Mouse (Mus musculus) liver, postnatal 0 days (tissue): ENCODE measurements around the gene Rbfox3. TPM values are rescaled to one million over a fixed set of nuclear protein-coding genes. Genes with fewer than 3 reads are reported as not detected.
A peak's percentile ranks its signal among the peaks of the same experiment; 100 is the strongest.

ENCODE experiments used
- ATAC-seq: fragments of 200-750 bp; cut with Nextera tagmentation; 2 replicates; pipeline ENCODE4 v1.8.0; 2017; ENCODE audit warnings: mild to moderate bottlenecking, moderate library complexity
- DNase-seq: peaks from one replicate; pipeline ENCODE4 v3.0.0-alpha.2; 2016
- H3K27ac ChIP-seq: fragments of 300-500 bp; sonication (generic); 2 replicates; pipeline ENCODE4 v1.5.1; 2014; ENCODE audit warnings: antibody characterized with exemption, moderate library complexity, mild to moderate bottlenecking, low read depth
- H3K27me3 ChIP-seq: fragments of 300-500 bp; sonication (generic); 2 replicates; pipeline ENCODE4 v1.6.1; 2014; ENCODE audit warnings: low read length, control low read depth, mixed read lengths; ENCODE audit not compliant: insufficient read depth
- H3K36me3 ChIP-seq: fragments of 300-500 bp; sonication (generic); replicated peaks from 2 replicates; pipeline ENCODE4 v1.6.1; 2014; ENCODE audit warnings: mild to moderate bottlenecking, control low read depth, low read length, moderate library complexity, mixed read lengths; ENCODE audit not compliant: insufficient read depth
- H3K4me1 ChIP-seq: fragments of 300-500 bp; sonication (generic); 2 replicates; pipeline ENCODE4 v1.6.1; 2014; ENCODE audit warnings: antibody characterized with exemption, mild to moderate bottlenecking, control low read depth; ENCODE audit not compliant: insufficient read depth
- H3K4me2 ChIP-seq: fragments of 300-500 bp; sonication (generic); 2 replicates; pipeline ENCODE4 v1.6.1; 2014; ENCODE audit warnings: low read depth, mild to moderate bottlenecking, low read length, moderate library complexity, mixed read lengths
- H3K4me3 ChIP-seq: fragments of 300-500 bp; sonication (generic); 2 replicates; pipeline ENCODE4 v1.5.1; 2014; ENCODE audit warnings: low read depth, low read length
- H3K9ac ChIP-seq: fragments of 300-500 bp; sonication (generic); replicated peaks from 2 replicates; pipeline ENCODE4 v1.6.1; 2014; ENCODE audit warnings: mild to moderate bottlenecking, moderate library complexity
- H3K9me3 ChIP-seq: fragments of 300-500 bp; sonication (generic); 2 replicates; pipeline ENCODE4 v1.6.1; 2016; ENCODE audit warnings: mild to moderate bottlenecking, control low read depth, low read length, mixed read lengths
- CTCF ChIP-seq: sonication (generic); IDR thresholded peaks from 2 replicates; pipeline ENCODE4 v1.5.1; 2016; ENCODE audit warnings: antibody characterized with exemption, low read depth
- EP300 ChIP-seq: IDR thresholded peaks from 2 replicates; pipeline ENCODE4 v1.6.1; 2016; ENCODE audit warnings: antibody characterized with exemption, low read depth, mild to moderate bottlenecking
- WGBS: fragments of 180-500 bp; shearing (Covaris S2); extraction: QIAGEN DNeasy Blood & Tissue Kit; methylation state at CpG from one replicate; pipeline ENCODE4 v1.1.7; 2014; ENCODE audit not compliant: insufficient replicate concordance; 5-methylcytosine and 5-hydroxymethylcytosine counted together
- polyA plus RNA-seq: library from polyadenylated mRNA; unstranded; fragments of >200 nt; fragmentation: Nextera tagmentation; extraction: Ambion mirVana; gene quantifications from 2 replicates; pipeline ENCODE4 v1.2.1, GENCODE M21; 2015

The Rbfox3 gene
- polyA plus RNA-seq, 1 experiment from 2014 or later = 0.73 TPM

DNA sequence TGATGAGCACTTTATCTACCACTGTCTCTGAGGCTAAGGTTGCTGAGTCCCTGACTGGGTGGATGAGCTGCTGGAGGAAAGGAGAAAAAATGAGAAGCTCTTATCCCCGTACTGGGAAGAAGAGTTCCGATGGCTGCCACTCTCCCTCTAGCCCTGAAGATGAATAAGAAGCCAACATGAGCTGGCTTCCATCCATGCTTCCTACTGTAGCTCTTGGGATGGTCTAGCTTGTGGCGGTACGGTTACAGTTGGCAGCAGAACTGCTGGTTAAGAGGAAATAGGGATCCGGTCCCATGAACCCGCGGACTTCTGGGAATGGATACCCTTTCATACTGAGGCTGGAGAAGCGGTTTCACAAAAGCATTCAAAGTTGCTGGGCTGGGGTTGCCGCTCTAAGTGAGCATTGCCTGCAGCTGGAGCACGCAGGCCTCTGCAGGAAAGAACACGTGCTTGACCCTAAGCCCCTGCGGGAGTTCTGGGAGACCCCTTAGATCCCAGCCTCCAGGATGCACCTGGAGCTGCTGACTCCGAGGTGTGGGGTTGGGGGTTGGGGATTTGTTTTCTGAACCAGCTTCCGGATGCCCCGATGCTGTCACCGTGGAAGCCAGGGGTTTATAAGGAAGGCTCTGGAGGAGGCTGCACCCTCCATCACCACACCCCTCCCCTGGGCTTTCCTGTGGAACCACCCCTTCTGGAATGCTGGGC, 215.0 kb downstream of the Rbfox3 start:
- Histone ChIP-seq H3K36me3 (no peaks in the 10 kb centered on the region), H3K9ac (no peak overlapping the region), H3K9me3 (no peaks in the 10 kb centered on the region), H3K4me2 (no peak overlapping the region), H3K4me1 (no peaks in the 10 kb centered on the region), H3K27me3 (no peaks in the 10 kb centered on the region), H3K4me3 (no peak overlapping the region), H3K27ac (no peak overlapping the region)
- TF ChIP-seq CTCF (no peak), EP300 (no peak)
- ATAC-seq (no peak), DNase-seq (no peak)
- 51% methylated on average over 16 of the region's 16 CpGs for WGBS

DNA sequence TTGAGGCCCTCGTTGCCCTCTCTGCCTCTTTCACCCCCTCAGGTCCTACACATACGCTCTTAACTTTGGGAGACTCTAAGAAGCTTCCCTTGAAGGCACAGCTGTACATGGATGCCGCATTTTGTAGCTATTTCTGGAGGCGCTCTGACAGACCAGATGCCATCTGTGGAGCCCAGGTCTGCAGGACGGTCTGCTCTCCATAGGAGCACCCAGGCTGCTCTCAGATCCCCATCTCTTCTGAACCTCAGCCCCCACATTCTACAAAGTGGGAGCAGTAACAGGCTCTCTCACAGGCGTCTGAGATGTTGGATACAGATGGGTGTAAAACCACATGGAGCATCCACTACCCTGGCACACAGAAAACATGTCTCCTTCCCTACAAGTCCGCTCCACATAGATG, 218.1 kb downstream of the Rbfox3 start:
- no peak overlapping the region for H3K9ac ChIP-seq
- H3K4me2 ChIP-seq = no peak overlapping the region
- TF ChIP-seq EP300 = no peak
- no peak for TF ChIP-seq CTCF
- H3K4me3 ChIP-seq = no peak overlapping the region
- 75% methylated on average over 7 of the region's 7 CpGs for WGBS
- H3K27me3 ChIP-seq = no peaks in the 10 kb centered on the region
- no peak overlapping the region for H3K27ac ChIP-seq
- ATAC-seq (no peak), DNase-seq (no peak)
- no peaks in the 10 kb centered on the region for H3K36me3 ChIP-seq
- H3K9me3 ChIP-seq = no peaks in the 10 kb centered on the region
- no peaks in the 10 kb centered on the region for H3K4me1 ChIP-seq

DNA sequence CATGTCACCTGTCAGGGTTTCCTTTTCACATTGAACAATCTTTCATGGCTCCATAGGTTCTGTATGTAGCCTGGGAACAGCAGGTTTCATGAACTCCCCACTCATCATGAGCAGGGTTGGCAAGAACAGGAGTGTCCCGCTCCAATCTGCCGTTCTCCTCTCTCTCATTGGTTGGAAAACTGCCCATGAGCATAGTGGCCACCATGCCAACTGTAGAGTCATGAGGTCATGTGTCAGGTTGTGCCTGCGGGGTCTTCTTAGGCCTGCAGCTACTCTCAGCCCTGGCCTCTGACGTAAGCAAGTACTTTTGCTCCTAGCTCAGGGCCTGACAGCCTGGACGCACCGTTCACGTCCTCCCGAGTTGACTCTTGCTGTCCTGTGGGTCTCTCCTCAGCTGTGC, 221.1 kb downstream of the Rbfox3 start:
- no peak overlapping the region for H3K9ac ChIP-seq
- DNase-seq (no peak), ATAC-seq (no peak)
- no peaks in the 10 kb centered on the region for H3K27me3 ChIP-seq
- H3K9me3 ChIP-seq = no peaks in the 10 kb centered on the region
- no peak for TF ChIP-seq EP300
- no peak for TF ChIP-seq CTCF
- H3K36me3 ChIP-seq = no peaks in the 10 kb centered on the region
- H3K4me3 ChIP-seq = no peak overlapping the region
- WGBS = 79% methylated on average over 8 of the region's 8 CpGs
- no peak overlapping the region for H3K4me2 ChIP-seq
- no peaks in the 10 kb centered on the region for H3K4me1 ChIP-seq
- H3K27ac ChIP-seq = no peak overlapping the region

DNA sequence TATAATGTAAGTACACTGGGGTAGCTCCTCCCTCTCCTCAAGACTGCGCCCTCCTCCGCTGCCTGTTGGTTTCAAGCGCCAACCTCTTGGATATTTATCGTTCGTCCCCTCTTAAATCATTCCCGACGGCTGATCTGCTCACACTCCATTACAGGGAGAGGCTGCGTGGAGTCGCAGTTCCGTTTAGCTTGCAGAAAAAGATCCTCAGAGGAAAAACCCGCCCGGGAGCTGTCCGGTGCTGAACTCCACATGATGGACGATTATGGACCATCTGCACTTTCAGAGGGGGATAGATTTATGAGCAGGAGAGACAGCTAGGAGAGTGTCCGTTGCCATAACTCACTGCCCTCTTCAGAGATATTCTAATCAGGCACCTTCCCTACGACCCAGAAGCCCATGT, 226.0 kb downstream of the Rbfox3 start:
- Histone ChIP-seq H3K9me3 (no peaks in the 10 kb centered on the region), H3K27ac (no peak overlapping the region), H3K4me3 (no peak overlapping the region), H3K27me3 (no peaks in the 10 kb centered on the region), H3K36me3 (no peaks in the 10 kb centered on the region), H3K4me2 (no peak overlapping the region), H3K9ac (no peak overlapping the region), H3K4me1 (no peaks in the 10 kb centered on the region)
- TF ChIP-seq CTCF (no peak), EP300 (no peak)
- 9% methylated on average over 16 of the region's 16 CpGs for WGBS
- DNase-seq = peak; percentile 29
- ATAC-seq = no peak

DNA sequence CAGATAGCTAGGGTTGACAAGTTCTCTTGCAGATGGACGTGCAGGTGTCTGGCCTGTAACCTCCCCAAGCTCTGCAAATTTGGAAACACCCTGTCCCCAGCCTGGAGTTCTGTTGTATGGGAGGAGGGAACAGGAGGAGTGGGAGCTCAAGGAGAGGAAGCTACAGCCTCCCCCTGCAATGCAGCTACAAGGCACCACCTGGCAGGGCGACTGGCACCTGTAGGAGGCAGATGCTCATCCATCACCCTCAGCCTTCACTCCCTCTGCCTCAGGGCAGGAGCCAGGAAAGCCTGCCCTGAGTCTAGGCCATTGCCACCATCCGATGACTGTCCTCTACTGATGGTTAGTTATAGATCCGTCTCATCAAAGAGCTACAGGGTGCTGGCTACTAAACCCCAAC, 226.7 kb downstream of the Rbfox3 start:
- no peak overlapping the region for H3K9ac ChIP-seq
- no peak overlapping the region for H3K27ac ChIP-seq
- H3K27me3 ChIP-seq = 0 out of 2 replicates have a peak, but pooled peaks cover 3% of the 10 kb centered on the region
- H3K9me3 ChIP-seq = no peaks in the 10 kb centered on the region
- DNase-seq = no peak
- TF ChIP-seq CTCF (no peak), EP300 (no peak)
- H3K4me3 ChIP-seq = no peak overlapping the region
- WGBS = 50% methylated on average over 4 of the region's 4 CpGs
- no peaks in the 10 kb centered on the region for H3K4me1 ChIP-seq
- ATAC-seq = no peak
- H3K4me2 ChIP-seq = no peak overlapping the region
- no peaks in the 10 kb centered on the region for H3K36me3 ChIP-seq

DNA sequence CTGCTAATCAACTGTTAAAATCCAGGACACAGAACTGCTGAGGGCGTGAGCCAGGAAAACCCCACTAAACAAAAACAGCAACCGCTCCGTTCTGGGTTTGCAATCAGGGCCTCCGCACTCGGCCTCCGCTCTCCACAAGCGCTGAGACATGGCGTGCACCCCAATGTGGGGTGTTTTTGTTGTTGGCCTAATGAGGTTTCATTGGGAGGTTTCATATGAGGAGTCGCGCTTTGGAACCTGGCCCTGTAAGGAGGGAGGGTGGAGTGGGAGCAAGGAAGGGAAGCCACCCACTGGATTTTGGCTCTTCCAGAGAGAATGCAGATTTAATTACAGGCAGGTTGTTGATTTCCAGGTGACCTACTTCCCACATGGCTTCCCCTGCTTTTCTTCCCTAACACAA, 230.7 kb downstream of the Rbfox3 start:
- Histone ChIP-seq H3K27me3 (0 out of 2 replicates have a peak, but pooled peaks cover 7% of the 10 kb centered on the region), H3K4me2 (no peak overlapping the region)
- no peak for ATAC-seq

More for the DNA sequence above, 230.7 kb downstream of the Rbfox3 start:
- H3K36me3 ChIP-seq = no peaks in the 10 kb centered on the region
- WGBS = 76% methylated on average over 10 of the region's 10 CpGs
- H3K4me1 ChIP-seq = no peaks in the 10 kb centered on the region
- no peak overlapping the region for H3K4me3 ChIP-seq
- H3K27ac ChIP-seq = no peak overlapping the region
- DNase-seq = no peak
- no peaks in the 10 kb centered on the region for H3K9me3 ChIP-seq
- TF ChIP-seq EP300 (no peak), CTCF (no peak)
- no peak overlapping the region for H3K9ac ChIP-seq
